Mouse (Mus musculus) midbrain, embryonic 15.5 days (tissue): Measurements from ENCODE around the gene Nyap2. TPM values are rescaled to one million over a fixed set of nuclear protein-coding genes. Genes with fewer than 3 reads are reported as not detected.

Experiments used
- ATAC-seq: fragments of 200-750 bp; cut with Nextera tagmentation; replicated peaks from 2 replicates; pipeline ENCODE4 v1.8.0; 2017; ENCODE audit warnings: moderate TSS enrichment
- H3K27ac ChIP-seq: fragments of 300-500 bp; sonication (generic); 2 replicates; pipeline ENCODE4 v1.5.1; 2015; ENCODE audit warnings: mild to moderate bottlenecking, inconsistent platforms
- H3K27me3 ChIP-seq: fragments of 300-500 bp; sonication (generic); replicated peaks from 2 replicates; pipeline ENCODE4 v1.6.1; 2015; ENCODE audit warnings: inconsistent platforms
- H3K36me3 ChIP-seq: fragments of 300-500 bp; sonication (generic); replicated peaks from 2 replicates; pipeline ENCODE4 v1.6.1; 2015; ENCODE audit warnings: inconsistent platforms
- H3K4me1 ChIP-seq: fragments of 300-500 bp; sonication (generic); 2 replicates; pipeline ENCODE4 v1.6.1; 2015; ENCODE audit warnings: inconsistent platforms
- H3K4me2 ChIP-seq: fragments of 300-500 bp; sonication (generic); 2 replicates; pipeline ENCODE4 v1.6.1; 2015; ENCODE audit warnings: inconsistent platforms, mild to moderate bottlenecking, moderate library complexity
- H3K4me3 ChIP-seq: fragments of 300-500 bp; sonication (generic); 2 replicates; pipeline ENCODE4 v1.5.1; 2015; ENCODE audit warnings: mild to moderate bottlenecking, inconsistent platforms
- H3K9ac ChIP-seq: fragments of 300-500 bp; sonication (generic); 2 replicates; pipeline ENCODE4 v1.6.1; 2015; ENCODE audit warnings: mild to moderate bottlenecking, inconsistent platforms
- H3K9me3 ChIP-seq: fragments of 300-500 bp; sonication (generic); 2 replicates; pipeline ENCODE4 v1.6.1; 2016; ENCODE audit warnings: inconsistent platforms
- WGBS: fragments of 180-500 bp; shearing (Covaris S2); methylation state at CpG from one replicate; pipeline ENCODE4 v1.1.7; 2015; ENCODE audit warnings: mixed read lengths; 5-methylcytosine and 5-hydroxymethylcytosine counted together
- polyA plus RNA-seq: library from polyadenylated mRNA; unstranded; fragments of >200 nt; fragmentation: Nextera tagmentation; extraction: Ambion mirVana; gene quantifications from 2 replicates; pipeline ENCODE4 v1.2.1, GENCODE M21; 2015

Nyap2 gene
- polyA plus RNA-seq, 1 experiment from 2014 or later = 12.5 TPM

GRCm38 (mm10) chr1:81092886-81093285 is 16.1 kb downstream of the Nyap2 start:
- 86% methylated on average over 4 of the region's 4 CpGs for WGBS
- H3K4me2 ChIP-seq = no peak overlapping the region
- H3K9me3 ChIP-seq = no peaks in the 10 kb centered on the region
- H3K36me3 ChIP-seq = no peaks in the 10 kb centered on the region
- H3K9ac ChIP-seq = no peak overlapping the region
- peaks cover 4% of the 10 kb centered on the region; the same call in 1 of the 2 replicates for H3K4me1 ChIP-seq
- H3K27me3 ChIP-seq = no peaks in the 10 kb centered on the region
- no peak overlapping the region for H3K4me3 ChIP-seq
- H3K27ac ChIP-seq = no peak overlapping the region
- ATAC-seq = no peak

GRCm38 (mm10) chr1:81098950-81099349 is 22.2 kb downstream of the Nyap2 start:
- 4% methylated on average over 1 of the region's 1 CpGs for WGBS
- H3K36me3 ChIP-seq = no peaks in the 10 kb centered on the region
- no peaks in the 10 kb centered on the region for H3K4me1 ChIP-seq
- H3K4me3 ChIP-seq = no peak overlapping the region
- no peaks in the 10 kb centered on the region for H3K27me3 ChIP-seq
- no peak overlapping the region for H3K4me2 ChIP-seq
- no peaks in the 10 kb centered on the region for H3K9me3 ChIP-seq
- no peak for ATAC-seq
- H3K27ac ChIP-seq = no peak overlapping the region
- no peak overlapping the region for H3K9ac ChIP-seq

DNA sequence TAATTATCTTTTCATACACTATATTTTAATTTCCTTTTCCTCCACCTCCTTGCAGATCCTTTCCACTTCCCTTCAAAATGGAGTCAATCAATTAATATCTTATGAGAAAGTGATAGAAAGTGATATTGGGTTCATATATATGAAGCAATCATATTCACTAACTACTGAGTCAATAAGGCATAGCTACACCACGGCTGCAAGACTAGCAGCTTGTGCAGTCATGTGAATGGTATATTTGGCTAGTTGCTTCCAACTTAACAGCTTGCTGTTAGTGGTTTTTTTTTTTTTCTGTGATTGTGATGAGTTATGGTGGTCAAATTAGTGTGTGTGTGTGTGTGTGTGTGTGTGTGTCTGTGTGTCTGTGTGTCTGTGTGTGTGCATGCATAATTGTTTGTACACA is 25.0 kb downstream of the Nyap2 start:
- 83% methylated on average over 1 of the region's 1 CpGs for WGBS
- no peak overlapping the region for H3K4me2 ChIP-seq
- no peaks in the 10 kb centered on the region for H3K27me3 ChIP-seq
- ATAC-seq = no peak
- H3K27ac ChIP-seq = no peak overlapping the region
- no peaks in the 10 kb centered on the region for H3K9me3 ChIP-seq
- no peak overlapping the region for H3K4me3 ChIP-seq
- no peaks in the 10 kb centered on the region for H3K36me3 ChIP-seq
- H3K9ac ChIP-seq = no peak overlapping the region
- H3K4me1 ChIP-seq = no peaks in the 10 kb centered on the region

DNA sequence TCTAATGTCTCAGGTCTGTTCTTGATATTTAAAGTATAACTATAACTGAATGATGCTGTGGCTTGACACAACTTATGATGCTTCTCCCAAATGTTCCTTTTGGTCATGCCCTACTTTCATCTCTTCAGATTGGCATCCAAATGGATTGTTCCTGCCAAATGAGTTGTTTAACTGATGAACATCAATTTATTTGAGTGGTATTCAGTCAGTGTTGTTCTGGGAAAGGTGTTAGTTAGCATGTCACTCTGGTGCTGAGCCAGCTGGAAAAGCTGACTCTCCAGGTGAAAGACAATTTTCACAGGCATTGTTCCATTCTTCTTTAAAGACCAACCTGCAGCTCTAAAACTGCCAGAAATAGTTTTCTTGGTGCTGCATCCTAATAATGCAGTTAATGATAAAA is 43.0 kb downstream of the Nyap2 start:
- no peak overlapping the region for H3K4me2 ChIP-seq
- no peaks in the 10 kb centered on the region for H3K4me1 ChIP-seq
- H3K27ac ChIP-seq = no peak overlapping the region
- ATAC-seq = no peak
- H3K36me3 ChIP-seq = no peaks in the 10 kb centered on the region
- H3K27me3 ChIP-seq = no peaks in the 10 kb centered on the region
- H3K4me3 ChIP-seq = no peak overlapping the region
- no peaks in the 10 kb centered on the region for H3K9me3 ChIP-seq
- H3K9ac ChIP-seq = no peak overlapping the region

DNA sequence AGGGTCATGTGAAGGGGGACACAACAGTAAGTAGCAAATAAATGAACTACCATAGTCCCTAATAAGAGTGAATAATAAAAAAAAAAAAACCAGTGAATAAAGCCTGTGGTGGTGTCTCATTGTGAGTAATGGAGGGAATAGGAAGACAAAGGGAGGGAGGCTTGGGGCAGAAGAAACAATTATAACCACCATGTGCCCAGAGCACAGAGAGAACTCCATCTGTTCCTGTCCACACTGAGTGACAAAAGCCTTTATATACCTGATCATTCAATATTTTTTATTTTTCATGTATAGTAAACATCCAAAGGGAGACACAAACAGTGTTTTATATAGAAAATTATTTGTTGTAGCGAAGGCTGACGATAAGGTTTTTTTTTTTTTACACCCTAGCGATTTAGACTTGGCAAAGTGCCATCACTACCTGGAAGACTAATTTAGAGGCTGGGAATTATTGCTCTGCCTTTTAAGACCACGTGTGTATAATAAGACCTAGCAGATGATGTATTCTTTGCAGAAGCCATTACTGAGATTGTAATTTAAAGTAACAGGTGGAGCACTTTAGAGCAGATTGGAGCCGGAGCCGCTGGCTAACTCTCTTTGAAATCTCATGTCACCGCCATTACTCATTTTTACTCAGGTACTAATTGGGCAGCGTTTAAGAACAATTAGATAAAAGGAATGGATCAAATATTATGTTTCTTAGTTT is 55.4 kb downstream of the Nyap2 start:
- Histone ChIP-seq H3K36me3 (no peaks in the 10 kb centered on the region), H3K27me3 (no peaks in the 10 kb centered on the region), H3K9me3 (no peaks in the 10 kb centered on the region), H3K4me3 (no peak overlapping the region), H3K27ac (no peak overlapping the region), H3K4me2 (no peak overlapping the region), H3K4me1 (no peaks in the 10 kb centered on the region), H3K9ac (no peak overlapping the region)
- no peak for ATAC-seq
- WGBS = 72% methylated on average over 8 of the region's 8 CpGs

GRCm38 (mm10) chr1:81143855-81144254 is 67.1 kb downstream of the Nyap2 start:
- no peaks in the 10 kb centered on the region for H3K4me1 ChIP-seq
- no peak overlapping the region for H3K9ac ChIP-seq
- no peaks in the 10 kb centered on the region for H3K9me3 ChIP-seq
- ATAC-seq = no peak
- H3K27me3 ChIP-seq = no peaks in the 10 kb centered on the region
- H3K27ac ChIP-seq = no peak overlapping the region
- no peak overlapping the region for H3K4me3 ChIP-seq
- H3K36me3 ChIP-seq = no peaks in the 10 kb centered on the region
- H3K4me2 ChIP-seq = no peak overlapping the region

DNA sequence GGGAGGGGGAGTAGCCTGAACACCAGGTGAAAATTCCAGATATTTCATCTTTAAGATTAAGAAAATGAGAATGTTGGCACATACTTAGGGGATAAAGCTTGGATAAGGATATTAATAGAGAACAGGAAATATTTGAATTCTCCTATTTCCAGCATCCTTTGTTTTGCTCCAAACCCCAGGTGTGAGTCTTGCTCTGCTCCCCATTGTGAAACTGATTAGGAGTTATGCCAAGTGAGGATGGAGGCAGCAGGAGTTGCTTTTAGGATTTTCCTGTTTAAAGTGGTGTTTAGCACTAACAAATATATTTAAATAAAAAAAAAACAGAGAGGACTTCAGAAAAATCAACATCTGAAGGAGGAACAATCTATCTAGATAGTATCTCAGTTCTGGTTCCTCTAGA is 68.8 kb downstream of the Nyap2 start:
- no peaks in the 10 kb centered on the region for H3K27me3 ChIP-seq
- no peaks in the 10 kb centered on the region for H3K4me1 ChIP-seq
- ATAC-seq = no peak
- no peaks in the 10 kb centered on the region for H3K36me3 ChIP-seq
- H3K4me3 ChIP-seq = no peak overlapping the region
- no peaks in the 10 kb centered on the region for H3K9me3 ChIP-seq
- no peak overlapping the region for H3K9ac ChIP-seq
- no peak overlapping the region for H3K27ac ChIP-seq
- H3K4me2 ChIP-seq = no peak overlapping the region

DNA sequence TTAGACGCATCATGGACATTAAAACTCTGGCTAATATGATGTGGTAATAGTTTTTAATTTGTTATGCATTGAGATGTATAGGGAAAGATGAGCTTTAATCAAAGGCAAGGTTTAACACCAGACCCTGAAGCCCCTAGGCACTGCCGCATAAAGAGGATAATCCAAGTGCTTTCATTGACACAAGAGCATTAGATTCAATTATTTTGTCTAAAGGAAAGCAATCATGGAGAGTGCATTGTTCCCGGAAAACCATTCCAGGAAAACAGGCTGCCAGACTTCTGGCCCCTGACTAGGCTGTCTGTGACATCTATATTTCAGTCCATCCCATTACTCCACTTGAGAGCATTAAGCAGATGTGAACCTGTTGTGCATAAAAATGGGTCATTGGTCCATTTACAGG is 92.5 kb downstream of the Nyap2 start:
- no peaks in the 10 kb centered on the region for H3K4me1 ChIP-seq
- H3K27me3 ChIP-seq = no peaks in the 10 kb centered on the region
- 21% methylated on average over 3 of the region's 3 CpGs for WGBS
- H3K4me3 ChIP-seq = no peak overlapping the region
- no peak overlapping the region for H3K9ac ChIP-seq
- no peak overlapping the region for H3K27ac ChIP-seq
- H3K9me3 ChIP-seq = no peaks in the 10 kb centered on the region
- H3K4me2 ChIP-seq = no peak overlapping the region
- ATAC-seq = 0 out of 2 replicates have a peak, but pooled peaks have one; percentile 33
- no peaks in the 10 kb centered on the region for H3K36me3 ChIP-seq

GRCm38 (mm10) chr1:81172703-81173102 is 96.0 kb downstream of the Nyap2 start:
- H3K9ac ChIP-seq = no peak overlapping the region
- H3K27ac ChIP-seq = no peak overlapping the region
- no peaks in the 10 kb centered on the region for H3K9me3 ChIP-seq
- no peaks in the 10 kb centered on the region for H3K4me1 ChIP-seq
- H3K27me3 ChIP-seq = no peaks in the 10 kb centered on the region
- no peak overlapping the region for H3K4me3 ChIP-seq
- no peak for ATAC-seq
- no peaks in the 10 kb centered on the region for H3K36me3 ChIP-seq
- no peak overlapping the region for H3K4me2 ChIP-seq

DNA sequence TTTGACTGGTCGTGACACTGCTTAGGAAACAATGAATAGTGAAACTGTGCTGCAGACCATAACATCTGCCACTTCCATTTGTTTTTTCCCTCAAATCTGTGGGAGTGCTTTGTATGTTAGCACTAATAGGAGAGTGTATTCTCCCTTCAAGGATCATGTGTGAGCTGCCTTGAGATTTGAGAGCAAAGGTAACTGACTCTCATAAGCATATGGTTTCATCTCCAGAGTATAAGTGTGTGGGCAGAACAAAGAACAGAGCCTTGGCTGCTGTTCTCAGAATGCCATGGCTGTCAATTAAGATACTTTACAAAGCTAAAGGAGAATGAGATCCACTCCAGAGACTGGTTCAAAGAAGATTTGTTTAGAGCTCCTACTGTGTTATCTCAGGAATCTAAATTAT is 96.6 kb downstream of the Nyap2 start:
- Histone ChIP-seq H3K9ac (no peak overlapping the region), H3K27me3 (no peaks in the 10 kb centered on the region), H3K9me3 (no peaks in the 10 kb centered on the region), H3K4me3 (no peak overlapping the region), H3K4me1 (no peaks in the 10 kb centered on the region), H3K36me3 (no peaks in the 10 kb centered on the region), H3K4me2 (no peak overlapping the region), H3K27ac (no peak overlapping the region)
- peak; percentile 48; the same call in 1 of the 2 replicates for ATAC-seq
- 51% methylated on average over 1 of the region's 1 CpGs for WGBS

GRCm38 (mm10) chr1:81179725-81180124 is 103.0 kb downstream of the Nyap2 start:
- H3K27ac ChIP-seq = no peak overlapping the region
- H3K9ac ChIP-seq = no peak overlapping the region
- H3K4me2 ChIP-seq = no peak overlapping the region
- no peak for ATAC-seq
- WGBS = 89% methylated on average over 4 of the region's 4 CpGs
- no peak overlapping the region for H3K4me3 ChIP-seq
- H3K4me1 ChIP-seq = no peaks in the 10 kb centered on the region
- H3K9me3 ChIP-seq = no peaks in the 10 kb centered on the region
- no peaks in the 10 kb centered on the region for H3K36me3 ChIP-seq
- no peaks in the 10 kb centered on the region for H3K27me3 ChIP-seq

- H3K4me1 ChIP-seq = no peaks in the 10 kb centered on the region
- no peak overlapping the region for H3K4me2 ChIP-seq
- H3K9me3 ChIP-seq = no peaks in the 10 kb centered on the region
- H3K27me3 ChIP-seq = no peaks in the 10 kb centered on the region
- no peak overlapping the region for H3K9ac ChIP-seq
- H3K4me3 ChIP-seq = no peak overlapping the region
- ATAC-seq = no peak
- WGBS = 85% methylated on average over 3 of the region's 3 CpGs
- H3K27ac ChIP-seq = no peak overlapping the region
- no peaks in the 10 kb centered on the region for H3K36me3 ChIP-seq
Observed at GRCm38 (mm10) chr1:81180686-81181085, 103.9 kb downstream of the Nyap2 start.

GRCm38 (mm10) chr1:81209536-81209935 is 132.8 kb downstream of the Nyap2 start:
- 94% methylated on average over 2 of the region's 2 CpGs for WGBS
- Histone ChIP-seq H3K27ac (no peak overlapping the region), H3K9ac (no peak overlapping the region), H3K4me3 (no peak overlapping the region), H3K9me3 (no peaks in the 10 kb centered on the region), H3K36me3 (no peaks in the 10 kb centered on the region), H3K4me1 (no peaks in the 10 kb centered on the region), H3K27me3 (no peaks in the 10 kb centered on the region), H3K4me2 (no peak overlapping the region)
- ATAC-seq = no peak
